Mouse (Mus musculus) testis, postnatal 14 days (tissue): ENCODE results near the gene Stn1.

Source experiments
- DNase-seq: peaks from one replicate; pipeline ENCODE4 v3.0.0; 2021; ENCODE audit warnings: low spot score

Gene Stn1

DNA sequence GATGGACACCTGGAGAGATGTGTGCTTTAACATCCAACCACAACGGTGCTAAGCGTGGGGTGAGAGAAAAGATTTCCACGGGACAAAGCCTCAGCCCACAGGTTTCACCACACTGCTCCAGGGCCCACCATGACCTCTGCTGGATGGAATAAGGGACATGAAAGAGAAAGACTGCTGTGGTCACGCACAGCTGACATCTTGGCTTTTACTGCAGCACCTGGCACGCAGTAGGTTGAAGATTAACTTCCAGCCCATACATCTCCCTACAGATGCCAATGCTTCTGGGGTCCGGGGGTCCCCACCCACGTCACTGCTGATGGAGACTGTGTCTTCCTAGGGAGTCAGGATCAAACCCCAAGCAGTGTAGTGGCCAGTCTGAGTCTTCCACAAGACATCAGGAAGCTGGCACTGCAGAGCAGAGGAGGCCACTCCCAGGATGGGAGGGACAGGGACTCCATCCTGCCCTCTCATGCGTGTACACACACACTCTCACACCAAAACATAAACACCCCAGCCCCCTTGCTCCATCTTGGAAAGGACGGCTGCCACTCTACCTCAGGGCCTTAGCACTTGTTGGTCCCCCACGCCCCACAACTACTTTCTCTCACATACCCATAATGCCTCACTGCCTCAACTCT is 85.7 kb downstream of the Stn1 start:
- no peak for DNase-seq
